Mouse (Mus musculus) neural tube, embryonic 10.5 days (tissue): ENCODE data around the gene Stap2.

Source experiments
- DNase-seq: peaks from one replicate; pipeline ENCODE4 v3.0.0-alpha.2; 2017; ENCODE audit warnings: low spot score; ENCODE audit errors: extremely low spot score

The Stap2 gene

GRCm38 (mm10) chr17:56007444-56008355 is 2.3 kb upstream of the Stap2 start:
- DNase-seq: peak; percentile 45

GRCm38 (mm10) chr17:56006956-56007355 is 1.6 kb upstream of the Stap2 start:
- DNase-seq: no peak

GRCm38 (mm10) chr17:56003000-56003399 is 2.4 kb downstream of the Stap2 start:
- DNase-seq: no peak

- DNase-seq: peak; percentile 15
Observed at GRCm38 (mm10) chr17:55999794-56000499, 5.4 kb downstream of the Stap2 start.

GRCm38 (mm10) chr17:55996007-55996406 is 9.4 kb downstream of the Stap2 start:
- no peak for DNase-seq

GRCm38 (mm10) chr17:55990278-55990898 is 15.0 kb downstream of the Stap2 start:
- no peak for DNase-seq

GRCm38 (mm10) chr17:55986030-55986961 is 19.1 kb downstream of the Stap2 start, which contains the start of gene Fsd1:
Fsd1 (plus strand) TSS chr17:55986509.
- DNase-seq: peak; percentile 83

- DNase-seq: no peak
Observed at GRCm38 (mm10) chr17:55977301-55977700, 28.1 kb downstream of the Stap2 start.

- DNase-seq: peak; percentile 72
Observed at GRCm38 (mm10) chr17:55976255-55976862, 29.0 kb downstream of the Stap2 start.

- DNase-seq: no peak
Observed at GRCm38 (mm10) chr17:55971453-55971852, 33.9 kb downstream of the Stap2 start.

- DNase-seq: peak; percentile 83
Observed at GRCm38 (mm10) chr17:55969966-55970891, 35.2 kb downstream of the Stap2 start, which contains the start of gene Shd. Shd (plus strand) TSS chr17:55970467.

- peak; percentile 60 for DNase-seq
Observed at GRCm38 (mm10) chr17:55969560-55969959, 35.8 kb downstream of the Stap2 start.

GRCm38 (mm10) chr17:55968210-55968609 is 37.2 kb downstream of the Stap2 start:
- no peak for DNase-seq

- no peak for DNase-seq
Observed at GRCm38 (mm10) chr17:55967186-55967585, 38.2 kb downstream of the Stap2 start.

- DNase-seq: no peak
Observed at GRCm38 (mm10) chr17:55964996-55965395, 40.4 kb downstream of the Stap2 start.

GRCm38 (mm10) chr17:55964496-55964895 is 40.9 kb downstream of the Stap2 start:
- no peak for DNase-seq

- no peak for DNase-seq
Observed at GRCm38 (mm10) chr17:55963171-55963570, 42.2 kb downstream of the Stap2 start.

GRCm38 (mm10) chr17:55961631-55962030 is 43.8 kb downstream of the Stap2 start:
- DNase-seq: no peak

GRCm38 (mm10) chr17:55960791-55961190 is 44.6 kb downstream of the Stap2 start:
- DNase-seq: no peak
